Comparison of ENCODE assay signal across 26 mouse cellular contexts in the genomic region with DNA sequence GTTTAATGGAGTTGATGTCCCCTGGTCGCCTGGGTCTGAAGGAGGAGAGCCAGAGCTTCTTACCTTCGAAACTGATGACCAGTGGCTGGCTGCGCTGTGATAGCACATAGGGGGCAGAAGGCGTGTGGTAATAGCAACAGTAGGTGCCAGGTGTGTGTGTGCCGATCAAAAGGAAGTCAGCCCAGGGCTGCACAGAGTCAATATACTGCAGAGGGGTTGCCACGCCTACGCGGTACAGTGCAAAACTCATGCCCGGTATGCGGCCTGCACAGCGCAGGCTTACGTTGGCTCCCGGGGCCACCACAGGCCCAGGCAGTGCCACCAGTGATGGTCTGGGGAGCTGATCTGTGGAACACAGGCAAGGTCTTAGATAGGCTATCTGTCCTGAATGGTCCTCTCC. TPM values are rescaled to one million over a fixed set of nuclear protein-coding genes. Genes with fewer than 3 reads are reported as not detected.
A peak's percentile ranks its signal among the peaks of the same experiment; 100 is the strongest.
DNase-seq lines count a peak whose midpoint lies in the region; ATAC-seq and TF ChIP-seq lines count a peak whose summit lies in the region.
"Had no signal": no experiment of that assay in that cellular context is flagged by ENCODE, and none has a peak within 500 bp of the region (broad histone marks: within the 10 kb centered on the region; RNA-seq: fewer than 3 reads in every experiment).

No protein-coding gene starts in this region.

- no peak overlapping the region for H3K4me3 ChIP-seq in liver, adult 2 months (ENCODE audit: insufficient read depth, low read depth, low read length)
- peak overlapping the region; percentile 41 to 54; a peak in 3 of 4 replicates for H3K4me3 ChIP-seq in ES-E14 (ENCODE audit: insufficient read depth in 1 of 2, low read depth in 1 of 2, low read length in 2 of 2, poor library complexity in 1 of 2, severe bottlenecking in 1 of 2)
- H3K4me3 ChIP-seq in liver, embryonic 16.5 days (ENCODE audit: low read depth, low read length) = no peak overlapping the region
- no peak overlapping the region for H3K4me3 ChIP-seq in testis, adult 2 months (ENCODE audit: control insufficient read depth, low read depth, low read length)
- no peak overlapping the region for H3K4me3 ChIP-seq in hindbrain, embryonic 14.5 days (replicated peaks; ENCODE audit: low read length)
- H3K4me3 ChIP-seq: embryonic facial prominence, embryonic 12.5 days; hindbrain, embryonic 12.5 days; left cerebral cortex, adult 2 months; neural tube, embryonic 13.5 days had no signal

- TF ChIP-seq POLR2A in liver, adult 2 months (IDR thresholded peaks at IDR 0.05; ENCODE audit: extremely low read depth, insufficient read depth, low read length) = no peak
- TF ChIP-seq POLR2A in testis, adult 2 months (IDR thresholded peaks at IDR 0.05; ENCODE audit: control insufficient read depth, low read depth, low read length) = no peak

- H3K27ac ChIP-seq in liver, adult 2 months (replicated peaks; ENCODE audit: insufficient read depth, low read depth, low read length) = no peak overlapping the region
- no peak overlapping the region for H3K27ac ChIP-seq in ES-E14 (ENCODE audit: insufficient read depth, low read depth, low read length, poor library complexity, severe bottlenecking)
- H3K27ac ChIP-seq in liver, embryonic 16.5 days (ENCODE audit: low read length) = no peak overlapping the region
- H3K27ac ChIP-seq in testis, adult 2 months (ENCODE audit: control insufficient read depth, insufficient read depth, low read depth, low read length) = peak overlapping the region; percentile 64; the same call in 1 of the 2 replicates
- H3K27ac ChIP-seq in hindbrain, embryonic 14.5 days = no peak overlapping the region
- H3K27ac ChIP-seq: embryonic facial prominence, embryonic 12.5 days; hindbrain, embryonic 12.5 days; left cerebral cortex, adult 2 months; macrophage; neural tube, embryonic 13.5 days had no signal

- H3K4me1 ChIP-seq in liver, adult 2 months (ENCODE audit: control insufficient read depth, insufficient read depth, low read length) = peaks cover 7% of the 10 kb centered on the region
- peaks cover 0 to 9% of the 10 kb centered on the region in 2 experiments; a peak in 1 of 4 replicates for H3K4me1 ChIP-seq in ES-E14 (ENCODE audit: control insufficient read depth in 2 of 2, insufficient read depth in 2 of 2, low read length in 2 of 2, poor library complexity in 1 of 2)
- no peaks in the 10 kb centered on the region for H3K4me1 ChIP-seq in liver, embryonic 16.5 days (ENCODE audit: control insufficient read depth, low read depth, low read length)
- H3K4me1 ChIP-seq in testis, adult 2 months (ENCODE audit: control insufficient read depth, insufficient read depth, low read length) = peaks cover 6% of the 10 kb centered on the region
- H3K4me1 ChIP-seq in hindbrain, embryonic 14.5 days (replicated peaks; ENCODE audit: control insufficient read depth, insufficient read depth, low read length) = no peaks in the 10 kb centered on the region
- H3K4me1 ChIP-seq: embryonic facial prominence, embryonic 12.5 days; hindbrain, embryonic 12.5 days; neural tube, embryonic 13.5 days had no signal

- H3K9me3 ChIP-seq in ES-E14 (ENCODE audit: control insufficient read depth, insufficient read depth, low read depth, low read length) = no peaks in the 10 kb centered on the region
- no peaks in the 10 kb centered on the region for H3K9me3 ChIP-seq in liver, embryonic 16.5 days (replicated peaks; ENCODE audit: control insufficient read depth, low read length)
- H3K9me3 ChIP-seq in hindbrain, embryonic 14.5 days (ENCODE audit: control insufficient read depth, low read length) = no peaks in the 10 kb centered on the region
- H3K9me3 ChIP-seq: embryonic facial prominence, embryonic 12.5 days; hindbrain, embryonic 12.5 days; neural tube, embryonic 13.5 days had no signal

- ATAC-seq in liver, embryonic 16.5 days (ENCODE audit: low read depth) = peak; percentile 30
- no peak for ATAC-seq in hindbrain, embryonic 14.5 days (ENCODE audit: low FRiP score)
- ATAC-seq: forebrain, embryonic 16.5 days; inflammation-experienced regulatory T-cells, adult 6 months had no signal

- 60% methylated on average over 13 of the region's 13 CpGs for WGBS in liver, adult 2 months
- WGBS in liver, embryonic 16.5 days (ENCODE audit: insufficient replicate concordance) = 66% methylated on average over 13 of the region's 13 CpGs
- WGBS in hindbrain, embryonic 14.5 days = 87% methylated on average over 13 of the region's 13 CpGs

- H3K4me2 ChIP-seq in liver, embryonic 16.5 days (ENCODE audit: low read depth, low read length) = no peak overlapping the region
- H3K4me2 ChIP-seq in hindbrain, embryonic 14.5 days (replicated peaks) = no peak overlapping the region
- H3K4me2 ChIP-seq: embryonic facial prominence, embryonic 12.5 days; heart, embryonic 11.5 days; hindbrain, embryonic 12.5 days; lung, embryonic 14.5 days; neural tube, embryonic 13.5 days had no signal

- no peak for TF ChIP-seq CTCF in liver, adult 2 months (IDR thresholded peaks at IDR 0.05; ENCODE audit: low read depth, low read length)
- no peak for TF ChIP-seq CTCF in testis, adult 2 months (IDR thresholded peaks at IDR 0.05; ENCODE audit: control insufficient read depth, insufficient read depth, insufficient replicate concordance, low read depth, low read length)

- DNase-seq in liver, adult 2 months (ENCODE audit: extremely low read depth, low read depth, low spot score) = peak; percentile 62
- no peak for DNase-seq in liver
- no peak for DNase-seq in ES-E14 (ENCODE audit: low read depth, low spot score)
- no peak for DNase-seq in cerebellum, adult 11-12 months
- no peak for DNase-seq in hindbrain, embryonic 14.5 days (ENCODE audit: low spot score)
- no peak for DNase-seq in adrenal gland, adult 18-20 months (ENCODE audit: low spot score in 2 of 2)
- DNase-seq: B cell, adult 2 months; cerebellum, adult 8-10 months; heart, postnatal 14 days; kidney, adult 9 months; kidney, postnatal 36 days; lung, embryonic 14.5 days; midbrain, embryonic 14.5 days; spleen, adult 18-20 months; thymus, postnatal 25 days had no signal

- no peaks in the 10 kb centered on the region for H3K27me3 ChIP-seq in liver, adult 2 months (ENCODE audit: control insufficient read depth, insufficient read depth, low read length)
- no peaks in the 10 kb centered on the region for H3K27me3 ChIP-seq in liver, embryonic 16.5 days (ENCODE audit: control insufficient read depth, insufficient read depth, low read depth, low read length)
- H3K27me3 ChIP-seq in testis, adult 2 months (ENCODE audit: control insufficient read depth, insufficient read depth, low read length) = no peaks in the 10 kb centered on the region
- no peaks in the 10 kb centered on the region for H3K27me3 ChIP-seq in hindbrain, embryonic 14.5 days (ENCODE audit: control insufficient read depth, insufficient read depth, low read length)
- H3K27me3 ChIP-seq: embryonic facial prominence, embryonic 12.5 days; hindbrain, embryonic 12.5 days; neural tube, embryonic 13.5 days had no signal

- H3K79me2 ChIP-seq in liver, adult 2 months (ENCODE audit: control insufficient read depth, insufficient read depth, low read length) = no peaks in the 10 kb centered on the region

- in situ Hi-C loops in ES-E14 (cut with MboI; ENCODE audit: low sequenced_read_pairs in 2 of 2, unreplicated experiment in 2 of 2) = no loop called here

- H3K36me3 ChIP-seq in liver, adult 2 months (ENCODE audit: control insufficient read depth, insufficient read depth, low read length) = no peaks in the 10 kb centered on the region
- H3K36me3 ChIP-seq in ES-E14 (ENCODE audit: control insufficient read depth, insufficient read depth, low read length, poor library complexity, severe bottlenecking) = no peaks in the 10 kb centered on the region
- H3K36me3 ChIP-seq in liver, embryonic 16.5 days (ENCODE audit: control insufficient read depth, insufficient read depth) = no peaks in the 10 kb centered on the region
- no peaks in the 10 kb centered on the region for H3K36me3 ChIP-seq in testis, adult 2 months (ENCODE audit: control insufficient read depth, insufficient read depth, low read length)
- H3K36me3 ChIP-seq in hindbrain, embryonic 14.5 days (replicated peaks; ENCODE audit: control insufficient read depth, insufficient read depth) = no peaks in the 10 kb centered on the region
- H3K36me3 ChIP-seq: embryonic facial prominence, embryonic 12.5 days; hindbrain, embryonic 12.5 days; neural tube, embryonic 13.5 days had no signal

- no peak overlapping the region for H3K9ac ChIP-seq in liver, adult 2 months (ENCODE audit: low read depth, low read length)
- no peak overlapping the region for H3K9ac ChIP-seq in ES-E14 (ENCODE audit: insufficient read depth, low read depth, low read length, poor library complexity, severe bottlenecking)
- H3K9ac ChIP-seq in liver, embryonic 16.5 days (ENCODE audit: low read depth, low read length) = no peak overlapping the region
- no peak overlapping the region for H3K9ac ChIP-seq in hindbrain, embryonic 14.5 days
- H3K9ac ChIP-seq: embryonic facial prominence, embryonic 12.5 days; hindbrain, embryonic 12.5 days; lung, embryonic 14.5 days; neural tube, embryonic 13.5 days had no signal

RNA-seq across cellular contexts. Expression of gene Oscar, which starts 5.0 kb away (rescaled TPM):
- total RNA-seq in liver, adult 2 months (2014; rRNA removed) = not detected in 2 replicates
- 0.05 TPM in 1 of 2 replicates, not detected in the other for polyA plus RNA-seq in liver, adult 2 months (2012; rRNA removed)
- 0.13 and 0.26 TPM in 2 replicates for total RNA-seq in ES-E14 (2012; rRNA removed)
- 0.18 TPM in 1 of 2 replicates, not detected in the other for polyA plus RNA-seq in liver, embryonic 16.5 days (2015; fragmentation: Nextera tagmentation; extraction: Ambion mirVana)
- 1.9 and 3.2 TPM in 2 replicates for polyA plus RNA-seq in testis, adult 2 months (2012; rRNA removed)
- polyA plus RNA-seq in hindbrain, embryonic 14.5 days (2014; fragmentation: Nextera tagmentation; extraction: Ambion mirVana) = 0.39 and 0.70 TPM in 2 replicates
- total RNA-seq in adrenal gland, adult 18-20 months (2021) = under 1 TPM; 0.22 to 0.30 TPM
- total RNA-seq: gastrocnemius, adult 18-20 months had no signal
- polyA plus RNA-seq: inflammation-experienced regulatory T-cells, adult 6 months; lung, embryonic 14.5 days; macrophage had no signal

RNA-seq across cellular contexts. Expression of gene Ndufa3, which starts 6.2 kb away (rescaled TPM):
- 81.8 and 106 TPM in 2 replicates for total RNA-seq in liver, adult 2 months (2014; rRNA removed)
- 380 and 395 TPM in 2 replicates for polyA plus RNA-seq in liver, adult 2 months (2012; rRNA removed)
- 236 and 303 TPM in 2 replicates for total RNA-seq in ES-E14 (2012; rRNA removed)
- polyA plus RNA-seq in liver, embryonic 16.5 days (2015; fragmentation: Nextera tagmentation; extraction: Ambion mirVana) = 249 and 272 TPM in 2 replicates
- polyA plus RNA-seq in testis, adult 2 months (2012; rRNA removed) = 99.6 and 122 TPM in 2 replicates
- 503 and 642 TPM in 2 replicates for polyA plus RNA-seq in hindbrain, embryonic 14.5 days (2014; fragmentation: Nextera tagmentation; extraction: Ambion mirVana)
- total RNA-seq in adrenal gland, adult 18-20 months (2021) = 100 to 1,000 TPM; 743 to 913 TPM

RNA-seq across cellular contexts. Expression of gene Tfpt, which starts 18.7 kb away (rescaled TPM):
- total RNA-seq in liver, adult 2 months (2014; rRNA removed) = 4.3 and 4.8 TPM in 2 replicates
- polyA plus RNA-seq in liver, adult 2 months (2012; rRNA removed) = 5.2 and 5.7 TPM in 2 replicates
- 25.4 and 29.1 TPM in 2 replicates for total RNA-seq in ES-E14 (2012; rRNA removed)
- polyA plus RNA-seq in liver, embryonic 16.5 days (2015; fragmentation: Nextera tagmentation; extraction: Ambion mirVana) = 8.1 and 9.0 TPM in 2 replicates
- polyA plus RNA-seq in testis, adult 2 months (2012; rRNA removed) = 17.2 and 18.1 TPM in 2 replicates
- 27.0 and 31.7 TPM in 2 replicates for polyA plus RNA-seq in hindbrain, embryonic 14.5 days (2014; fragmentation: Nextera tagmentation; extraction: Ambion mirVana)
- 10 to 100 TPM; 19.0 to 27.7 TPM for total RNA-seq in adrenal gland, adult 18-20 months (2021)

RNA-seq across cellular contexts. Expression of gene Prpf31, which starts 18.8 kb away (rescaled TPM):
- total RNA-seq in liver, adult 2 months (2014; rRNA removed) = 7.9 and 9.3 TPM in 2 replicates
- 9.5 and 13.0 TPM in 2 replicates for polyA plus RNA-seq in liver, adult 2 months (2012; rRNA removed)
- total RNA-seq in ES-E14 (2012; rRNA removed) = 109 and 137 TPM in 2 replicates
- polyA plus RNA-seq in liver, embryonic 16.5 days (2015; fragmentation: Nextera tagmentation; extraction: Ambion mirVana) = 36.9 and 41.4 TPM in 2 replicates
- 24.8 and 26.4 TPM in 2 replicates for polyA plus RNA-seq in testis, adult 2 months (2012; rRNA removed)
- 79.5 and 80.8 TPM in 2 replicates for polyA plus RNA-seq in hindbrain, embryonic 14.5 days (2014; fragmentation: Nextera tagmentation; extraction: Ambion mirVana)
- 10 to 100 TPM; 34.4 to 37.6 TPM for total RNA-seq in adrenal gland, adult 18-20 months (2021)

RNA-seq across cellular contexts. Expression of gene Cnot3, which starts 34.1 kb away (rescaled TPM):
- total RNA-seq in liver, adult 2 months (2014; rRNA removed) = 4.2 and 6.4 TPM in 2 replicates
- 22.3 and 29.3 TPM in 2 replicates for polyA plus RNA-seq in liver, adult 2 months (2012; rRNA removed)
- 47.3 and 54.4 TPM in 2 replicates for total RNA-seq in ES-E14 (2012; rRNA removed)
- 18.3 and 22.3 TPM in 2 replicates for polyA plus RNA-seq in liver, embryonic 16.5 days (2015; fragmentation: Nextera tagmentation; extraction: Ambion mirVana)
- 26.3 and 27.1 TPM in 2 replicates for polyA plus RNA-seq in testis, adult 2 months (2012; rRNA removed)
- 34.4 and 39.2 TPM in 2 replicates for polyA plus RNA-seq in hindbrain, embryonic 14.5 days (2014; fragmentation: Nextera tagmentation; extraction: Ambion mirVana)
- total RNA-seq in adrenal gland, adult 18-20 months (2021) = 10 to 100 TPM; 52.8 to 53.6 TPM

Comparison
In these comparisons a context has a peak if more than half of its experiments do, and no peak if none do; other contexts are left out.
1. H3K4me3 ChIP-seq: peak in ES-E14 (2 of 2); none in liver, adult 2 months (single experiment), liver, embryonic 16.5 days (single experiment), testis, adult 2 months (single experiment) and hindbrain, embryonic 14.5 days (single experiment).